Mouse (Mus musculus) left cerebral cortex, adult 9 months (tissue): ENCODE results near the gene Syt9.

Experiments used
- DNase-seq, 2 experiments: peaks; one replicate each; pipeline ENCODE4 v3.0.0; 2022; ENCODE audit warnings: low spot score in 2 of 2

Gene Syt9

DNA sequence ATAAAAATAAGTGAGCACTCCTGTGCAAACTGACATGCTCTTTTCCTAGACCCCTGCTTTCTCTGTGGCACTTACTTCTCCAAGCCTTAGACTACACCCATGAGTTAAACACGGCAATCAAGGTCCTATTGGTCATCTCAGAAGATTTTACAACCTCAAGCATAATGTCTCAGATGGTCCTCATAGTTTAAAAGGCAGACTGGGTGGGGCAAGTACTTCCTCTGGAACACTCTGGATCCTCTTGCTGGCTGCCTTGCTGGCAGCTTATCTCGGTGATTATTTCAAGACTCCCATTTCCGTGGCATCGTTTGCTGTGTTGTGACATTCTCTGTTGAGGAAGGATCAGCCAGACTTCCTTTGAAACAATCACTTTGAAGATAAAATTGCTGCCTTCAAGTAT lies 169.5 kb downstream of the Syt9 start:
- DNase-seq = no peak

- no peak for DNase-seq
Measured at GRCm38 (mm10) chr7:107545011-107545410, 174.5 kb downstream of the Syt9 start.

DNA sequence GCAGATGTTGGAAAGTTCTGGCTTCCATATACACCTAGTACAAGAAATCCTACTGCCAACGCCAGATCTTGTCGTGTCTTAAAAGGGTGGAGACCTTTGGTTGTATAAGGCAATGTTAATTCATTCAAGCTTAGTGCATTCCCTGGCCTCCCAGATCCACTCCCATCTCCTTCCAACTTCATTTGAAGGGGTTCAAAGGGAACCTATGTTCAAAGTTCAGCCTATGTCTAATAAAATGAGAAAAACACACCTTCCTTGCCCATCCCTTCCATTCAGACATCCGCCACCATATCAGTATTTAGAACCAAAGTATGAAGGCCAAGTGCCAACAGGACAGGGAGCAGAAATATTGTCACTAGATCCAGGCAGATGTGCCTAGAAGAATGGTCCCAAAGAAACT lies 177.3 kb downstream of the Syt9 start:
- no peak for DNase-seq

DNA sequence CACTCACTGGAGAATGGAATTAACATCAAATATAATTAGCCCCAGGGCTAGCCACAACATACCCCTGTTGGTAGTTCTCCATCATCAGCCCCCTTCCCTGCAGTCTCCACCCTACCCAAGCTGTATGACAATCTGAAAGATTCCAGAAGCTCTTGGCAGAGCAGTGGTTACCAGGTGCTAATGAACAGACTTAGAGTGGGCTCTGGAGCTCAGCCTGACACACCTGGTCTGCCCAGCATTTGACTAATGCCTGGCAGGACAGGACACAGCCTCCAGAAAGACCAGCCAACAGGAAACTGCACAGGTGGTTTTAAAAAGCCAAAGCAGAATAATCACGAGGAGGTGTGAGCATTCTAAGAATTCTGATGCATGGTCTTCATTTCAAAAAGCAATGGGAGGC lies 182.9 kb downstream of the Syt9 start:
- no peak for DNase-seq

DNA sequence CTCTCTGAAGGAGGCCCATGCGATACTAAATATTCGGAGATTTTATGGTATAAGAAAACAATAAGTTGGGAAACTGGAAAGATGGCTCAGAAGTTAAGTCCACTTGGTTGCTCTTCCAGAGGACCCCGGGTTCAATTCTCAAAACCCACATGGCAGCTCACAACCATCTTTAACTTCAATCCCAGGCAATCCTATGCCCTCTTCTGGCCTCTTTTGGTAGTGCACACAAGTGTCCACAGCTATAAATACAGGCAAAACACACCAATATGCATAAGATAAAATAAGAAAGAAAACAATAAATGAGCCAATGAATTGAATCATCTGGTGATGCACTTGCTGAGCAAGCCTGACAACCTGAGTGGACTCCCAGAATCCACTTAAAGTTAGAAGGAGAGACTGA lies 185.4 kb downstream of the Syt9 start:
- no peak for DNase-seq

DNA sequence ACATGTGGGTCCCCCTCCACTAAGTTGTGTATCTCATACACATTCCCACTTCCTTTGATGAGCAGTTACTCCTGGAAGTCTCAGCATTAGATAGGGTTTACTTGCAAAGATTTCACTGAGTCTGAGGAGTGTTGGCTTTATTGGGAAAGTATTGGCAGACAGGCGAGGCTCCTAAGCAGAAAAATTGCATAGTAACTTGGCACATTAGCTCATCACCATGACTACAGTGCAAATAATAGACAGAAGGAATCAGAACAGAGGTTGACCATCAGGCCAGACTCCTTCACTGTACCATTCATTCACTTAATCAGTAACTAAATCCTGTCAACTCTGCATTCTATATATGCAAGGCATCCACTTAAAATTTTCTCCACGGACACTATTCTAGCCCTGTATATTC lies 190.1 kb downstream of the Syt9 start:
- no peak for DNase-seq

GRCm38 (mm10) chr7:107561584-107561983 lies 191.1 kb downstream of the Syt9 start:
- no peak for DNase-seq

DNA sequence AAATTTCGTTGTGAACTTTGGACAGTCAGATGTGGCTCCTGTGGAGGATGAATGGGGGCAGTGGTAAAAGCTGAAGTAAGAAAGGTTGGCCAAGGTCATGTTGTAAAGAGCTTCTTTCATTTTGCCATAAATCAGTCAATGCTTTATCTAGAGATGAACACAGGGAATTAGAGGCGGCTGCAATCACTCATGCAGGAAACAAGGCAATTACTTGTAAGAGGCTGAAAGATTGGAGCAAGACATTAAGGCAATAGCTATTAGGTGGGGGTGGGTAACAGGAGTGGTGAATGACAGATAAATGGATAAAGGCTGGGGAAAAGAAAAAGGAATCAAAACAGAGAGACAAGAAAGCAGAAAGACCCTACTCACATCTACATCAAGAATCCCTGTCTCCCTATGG lies 193.2 kb downstream of the Syt9 start:
- no peak for DNase-seq

- DNase-seq = peak; percentile 11 to 17
Measured at GRCm38 (mm10) chr7:107567261-107567671, 196.7 kb downstream of the Syt9 start, which contains the start of gene Olfml1. TSS of gene Olfml1 (plus strand) at chr7:107567446.

- DNase-seq = no peak
Measured at GRCm38 (mm10) chr7:107567674-107568073, 197.1 kb downstream of the Syt9 start.

- DNase-seq = no peak
Measured at GRCm38 (mm10) chr7:107568971-107569370, 198.4 kb downstream of the Syt9 start.

DNA sequence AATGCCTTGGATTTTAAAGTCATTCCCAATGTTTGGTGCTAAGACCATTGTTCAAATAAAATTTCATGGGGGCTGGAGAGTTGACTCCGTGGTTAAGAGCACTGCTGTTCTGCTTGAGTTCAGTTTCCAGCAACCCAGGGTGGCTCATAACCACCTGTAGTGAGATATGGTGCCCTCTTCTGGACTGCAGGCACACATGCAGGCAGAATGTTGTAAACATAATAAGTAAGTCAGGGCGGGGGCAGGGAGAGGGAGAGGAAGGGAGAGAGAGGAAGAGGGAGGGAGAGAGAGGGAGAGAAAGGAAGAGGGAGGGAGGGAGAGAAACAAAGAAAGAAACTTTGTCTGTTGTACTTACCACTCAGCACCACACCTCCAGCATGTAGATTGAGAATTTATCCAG lies 203.3 kb downstream of the Syt9 start:
- DNase-seq = no peak

GRCm38 (mm10) chr7:107574276-107574675 lies 203.7 kb downstream of the Syt9 start:
- DNase-seq = no peak

- peak; percentile 26 to 37 for DNase-seq
Measured at GRCm38 (mm10) chr7:107592641-107593040, 222.1 kb downstream of the Syt9 start.

DNA sequence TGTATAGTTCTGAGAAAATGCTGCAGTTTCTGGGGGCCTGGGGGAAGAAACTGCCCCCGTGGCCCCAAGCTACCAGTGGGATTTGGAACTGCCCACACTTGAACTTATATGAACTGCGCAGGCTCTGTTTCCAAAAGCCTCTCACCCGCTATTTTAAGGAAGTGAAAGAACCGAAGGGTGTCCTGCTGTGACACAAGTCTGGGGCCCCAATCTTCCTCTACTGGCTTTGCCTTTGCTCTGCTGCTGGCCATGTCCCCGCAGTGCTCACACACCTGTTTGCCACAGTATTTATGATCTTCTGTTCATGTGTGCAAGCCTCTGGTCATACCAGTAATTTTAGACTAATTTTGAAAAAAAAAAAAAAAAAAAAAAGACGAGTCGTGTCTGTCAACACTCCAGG lies 223.4 kb downstream of the Syt9 start:
- no peak for DNase-seq

DNA sequence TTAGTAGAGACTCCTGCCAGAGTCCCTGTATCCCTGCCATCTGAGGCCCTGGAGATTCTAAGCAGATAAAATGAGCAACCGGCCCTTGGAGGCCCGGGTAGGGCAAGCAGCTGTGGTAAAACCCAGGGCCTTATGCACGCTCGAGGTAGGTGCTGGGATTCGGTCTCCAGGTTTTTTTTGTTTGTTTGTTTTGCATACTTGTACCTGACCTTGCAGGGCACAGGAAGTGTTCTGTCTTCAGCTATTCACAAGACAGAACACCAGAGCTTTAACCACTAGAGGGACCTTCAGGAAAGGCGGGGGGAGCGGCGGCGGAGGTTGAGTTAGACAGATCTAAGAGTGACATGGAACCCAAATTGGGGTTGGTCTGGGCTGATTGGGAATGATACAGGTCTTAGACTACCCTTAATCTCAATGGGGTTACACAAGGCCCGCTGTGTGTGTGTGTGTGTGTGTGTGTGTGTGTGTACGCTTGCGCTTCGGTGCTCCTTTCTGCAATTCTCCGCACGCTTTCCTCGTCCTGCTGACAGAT lies 223.9 kb downstream of the Syt9 start:
- DNase-seq = peak in 1 of 2 experiments; percentile 32

DNA sequence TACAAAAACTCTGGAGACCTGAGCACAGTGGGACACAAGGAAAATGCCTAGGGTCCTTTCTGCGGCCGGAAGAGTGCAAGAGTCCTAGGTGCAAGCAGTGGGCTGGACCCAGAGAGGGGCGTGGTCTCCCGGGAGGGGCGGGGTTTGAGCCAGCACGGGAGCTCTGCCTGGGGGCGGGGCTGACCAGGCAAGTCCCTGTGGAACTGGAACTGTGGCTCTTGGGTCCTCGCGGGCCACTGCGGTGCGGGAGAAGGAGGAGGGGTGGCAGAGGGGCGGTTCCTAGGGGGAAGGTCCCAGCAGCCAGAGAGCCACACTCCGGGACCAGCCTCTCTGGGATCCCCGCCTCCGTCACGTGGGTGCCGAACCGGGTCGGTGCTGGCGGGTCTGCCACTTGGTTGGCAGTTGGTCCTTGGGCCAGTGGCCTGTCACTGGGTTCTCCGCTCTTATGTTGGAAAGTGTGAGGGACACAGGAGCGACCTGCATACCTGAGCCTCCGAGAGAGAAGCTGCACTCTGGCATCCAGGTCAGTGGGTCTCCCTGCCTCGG lies 224.4 kb downstream of the Syt9 start, which contains the start of gene Ppfibp2:
Ppfibp2 (plus strand) TSS at position 351 of the 546 bp plus-strand sequence.
- peak; percentile 69 to 86 for DNase-seq

DNA sequence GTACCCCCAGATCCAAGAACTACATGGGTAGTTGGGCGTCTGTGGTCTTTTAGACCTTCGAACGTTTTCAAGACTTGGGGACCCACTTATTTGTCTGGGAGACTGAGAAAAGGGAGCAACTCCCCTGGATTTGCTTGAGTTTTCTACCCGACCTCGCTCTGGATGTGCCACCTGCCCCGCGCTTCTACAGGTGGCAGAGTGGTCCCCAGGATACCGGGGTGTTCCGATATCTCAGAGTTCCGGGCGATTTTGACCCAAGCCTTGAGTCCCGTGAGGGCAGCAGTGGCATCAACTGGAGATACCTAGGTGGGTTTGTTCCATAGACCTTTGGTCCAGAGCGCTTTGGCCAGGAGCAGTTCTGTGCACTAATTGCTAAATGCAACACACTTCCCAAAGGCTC lies 224.9 kb downstream of the Syt9 start:
- DNase-seq = no peak

- DNase-seq = no peak
Measured at GRCm38 (mm10) chr7:107596753-107597152, 226.2 kb downstream of the Syt9 start.

DNA sequence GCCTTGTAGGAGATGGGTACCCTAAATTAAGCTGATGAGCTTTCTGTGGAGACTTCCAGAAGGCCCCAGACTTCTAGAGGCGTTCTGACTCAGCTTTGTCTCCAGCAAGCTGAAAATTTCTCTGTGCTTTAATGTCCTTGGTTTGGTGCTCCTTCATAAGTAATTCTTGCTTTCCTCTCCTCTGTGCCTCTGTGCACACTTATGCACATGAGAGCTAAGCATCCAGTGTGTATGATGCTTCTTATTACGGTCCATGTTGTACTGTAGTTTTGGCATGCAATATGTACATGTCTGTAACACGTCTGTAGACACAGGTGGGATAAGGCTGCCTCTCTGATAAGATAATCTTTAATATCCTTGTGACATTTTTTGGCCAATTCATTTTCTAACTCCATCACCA lies 227.4 kb downstream of the Syt9 start:
- DNase-seq = no peak
